Mouse (Mus musculus) midbrain, embryonic 13.5 days (tissue): ENCODE results near the gene Rps6ka1. TPM values are rescaled to one million over a fixed set of nuclear protein-coding genes. Genes with fewer than 3 reads are reported as not detected.
"Not testable (repeated sequence)": the region's sequence is repeated elsewhere in the genome, so short reads cannot be mapped to it uniquely, and the experiment has no call there.

Source experiments
- ATAC-seq: fragments of 200-750 bp; cut with Nextera tagmentation; 2 replicates; pipeline ENCODE4 v1.8.0; 2017; ENCODE audit warnings: mild to moderate bottlenecking, moderate TSS enrichment, moderate library complexity
- H3K27ac ChIP-seq: fragments of 300-500 bp; sonication (generic); 2 replicates; pipeline ENCODE4 v1.5.1; 2015; ENCODE audit warnings: inconsistent platforms, mild to moderate bottlenecking, moderate library complexity
- H3K27me3 ChIP-seq: fragments of 300-500 bp; sonication (generic); 2 replicates; pipeline ENCODE4 v1.6.1; 2015; ENCODE audit warnings: mild to moderate bottlenecking, inconsistent platforms
- H3K36me3 ChIP-seq: fragments of 300-500 bp; sonication (generic); 2 replicates; pipeline ENCODE4 v1.6.1; 2015; ENCODE audit warnings: mild to moderate bottlenecking, inconsistent platforms
- H3K4me1 ChIP-seq: fragments of 300-500 bp; sonication (generic); replicated peaks from 2 replicates; pipeline ENCODE4 v1.6.1; 2015; ENCODE audit warnings: inconsistent platforms
- H3K4me2 ChIP-seq: fragments of 300-500 bp; sonication (generic); replicated peaks from 2 replicates; pipeline ENCODE4 v1.6.1; 2015; ENCODE audit warnings: moderate library complexity, mild to moderate bottlenecking, inconsistent platforms
- H3K4me3 ChIP-seq: fragments of 300-500 bp; sonication (generic); replicated peaks from 2 replicates; pipeline ENCODE4 v1.5.1; 2015; ENCODE audit warnings: mild to moderate bottlenecking, inconsistent platforms
- H3K9ac ChIP-seq: fragments of 300-500 bp; sonication (generic); replicated peaks from 2 replicates; pipeline ENCODE4 v1.6.1; 2015; ENCODE audit warnings: mild to moderate bottlenecking, inconsistent platforms
- H3K9me3 ChIP-seq: fragments of 300-500 bp; sonication (generic); 2 replicates; pipeline ENCODE4 v1.6.1; 2016; ENCODE audit warnings: mild to moderate bottlenecking, inconsistent platforms
- WGBS: fragments of 180-500 bp; shearing (Covaris S2); methylation state at CpG from one replicate; pipeline ENCODE4 v1.1.7; 2015; 5-methylcytosine and 5-hydroxymethylcytosine counted together
- polyA plus RNA-seq: library from polyadenylated mRNA; unstranded; fragments of >200 nt; fragmentation: Nextera tagmentation; extraction: Ambion mirVana; gene quantifications from 2 replicates; pipeline ENCODE4 v1.2.1, GENCODE M21; 2015

Rps6ka1 gene
- polyA plus RNA-seq, 1 experiment from 2014 or later, result 19.2 TPM

DNA sequence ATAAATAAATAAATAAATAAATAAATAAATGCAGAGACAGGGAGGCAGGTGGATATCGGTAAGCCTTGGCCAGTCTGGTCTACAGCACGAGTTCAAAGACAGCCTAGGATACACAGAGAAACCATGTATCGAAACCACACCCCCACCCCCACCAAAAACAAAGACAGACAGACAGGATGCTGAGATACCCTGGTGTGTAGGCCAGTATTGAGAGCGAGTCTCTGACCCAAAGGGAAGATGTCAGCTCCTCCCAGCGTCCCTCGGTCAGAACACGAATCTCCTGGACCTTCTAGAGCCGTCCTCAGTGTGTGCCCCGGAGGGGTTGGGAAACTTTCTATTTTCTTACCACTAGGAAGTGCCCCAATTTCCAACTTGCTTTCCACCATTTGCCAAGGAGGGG, 42.5 kb downstream of the Rps6ka1 start:
- Histone ChIP-seq H3K4me1 (no peaks in the 10 kb centered on the region), H3K4me2 (no peak overlapping the region), H3K9ac (no peak overlapping the region), H3K4me3 (no peak overlapping the region), H3K36me3 (peaks cover 7% of the 10 kb centered on the region; the same call in 1 of the 2 replicates), H3K27me3 (no peaks in the 10 kb centered on the region), H3K9me3 (no peaks in the 10 kb centered on the region), H3K27ac (no peak overlapping the region)
- 87% methylated on average over 9 of the region's 9 CpGs for WGBS
- ATAC-seq, result no peak

DNA sequence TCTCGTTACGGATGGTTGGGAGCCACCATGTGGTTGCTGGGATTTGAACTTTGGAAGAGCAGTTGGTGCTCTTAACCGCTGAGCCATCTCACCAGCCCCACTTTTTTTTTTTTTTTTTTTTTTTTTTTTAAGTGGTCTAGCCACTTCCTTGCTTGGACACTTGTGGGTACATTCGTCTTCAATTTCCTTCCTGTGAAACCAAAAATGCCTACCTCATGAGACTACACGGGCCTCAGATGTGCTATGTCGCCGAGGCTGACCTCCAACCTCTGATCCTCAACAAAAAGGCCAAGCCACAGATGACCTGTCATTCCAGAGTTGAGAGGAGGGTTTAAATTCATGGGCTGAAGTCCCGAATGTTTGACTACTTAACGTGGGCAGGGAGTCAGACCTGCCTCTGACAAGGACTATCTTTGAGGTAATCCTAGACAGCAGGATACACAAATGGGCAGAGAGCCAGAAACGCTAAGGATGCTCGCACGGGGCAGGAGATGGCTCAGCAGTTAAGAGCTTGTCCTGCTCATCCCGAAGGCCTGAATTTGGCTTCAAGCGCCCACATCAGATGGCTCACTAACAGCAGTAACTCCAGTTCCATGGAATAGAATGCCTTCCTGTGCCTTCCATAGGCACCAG, 43.3 kb downstream of the Rps6ka1 start:
- Histone ChIP-seq H3K4me1 (no peaks in the 10 kb centered on the region), H3K9ac (no peak overlapping the region), H3K36me3 (0 out of 2 replicates have a peak, but pooled peaks cover 6% of the 10 kb centered on the region), H3K27me3 (no peaks in the 10 kb centered on the region), H3K27ac (no peak overlapping the region), H3K4me3 (no peak overlapping the region), H3K9me3 (no peaks in the 10 kb centered on the region), H3K4me2 (no peak overlapping the region)
- 82% methylated on average over 14 of the region's 14 CpGs for WGBS
- ATAC-seq, result no peak

DNA sequence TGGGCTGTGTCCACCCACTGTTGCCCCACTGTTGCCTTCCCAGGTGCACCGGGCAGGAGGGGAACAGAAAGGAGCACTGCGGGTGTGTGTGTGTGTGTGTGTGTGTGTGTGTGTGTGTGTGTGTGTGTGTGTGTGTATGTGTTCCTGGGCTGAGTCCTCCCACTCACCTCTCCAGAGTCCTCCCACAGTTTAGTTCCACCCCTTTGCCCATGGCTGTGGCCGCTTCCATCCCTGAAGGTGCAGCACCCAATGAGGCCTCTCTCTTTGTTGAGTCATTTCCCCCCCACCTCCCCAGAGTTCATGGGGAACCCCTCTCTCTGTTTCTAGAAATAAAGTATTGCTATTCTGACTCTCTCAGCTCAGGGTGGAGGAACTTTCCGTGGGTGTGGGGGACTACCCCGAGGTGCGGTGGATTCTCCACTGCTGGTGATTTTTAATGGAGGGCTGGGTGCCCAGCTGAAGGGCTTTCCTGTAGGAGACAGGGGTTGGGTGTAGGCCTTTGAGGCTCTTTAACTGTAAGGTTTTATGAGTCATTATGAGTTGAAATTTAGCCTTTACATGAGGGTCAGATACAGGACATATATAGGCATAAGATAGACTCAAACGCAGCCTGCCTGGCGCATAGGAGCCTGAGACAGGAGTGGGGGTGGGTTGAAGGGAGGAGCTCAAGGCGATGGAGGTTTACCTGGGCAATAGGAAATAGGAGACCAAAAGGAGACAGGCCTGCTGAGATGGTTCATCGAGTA, 44.4 kb downstream of the Rps6ka1 start:
- no peak for ATAC-seq
- H3K4me2 ChIP-seq, result no peak overlapping the region
- H3K4me1 ChIP-seq, result no peaks in the 10 kb centered on the region
- 94% methylated on average over 10 of the region's 10 CpGs for WGBS
- no peaks in the 10 kb centered on the region for H3K9me3 ChIP-seq
- no peak overlapping the region for H3K4me3 ChIP-seq
- H3K36me3 ChIP-seq, result 0 out of 2 replicates have a peak, but pooled peaks cover 6% of the 10 kb centered on the region
- H3K27me3 ChIP-seq, result no peaks in the 10 kb centered on the region
- no peak overlapping the region for H3K9ac ChIP-seq
- no peak overlapping the region for H3K27ac ChIP-seq

- not testable (repeated sequence) for H3K36me3 ChIP-seq, H3K27me3 ChIP-seq, H3K4me1 ChIP-seq, H3K9me3 ChIP-seq, H3K4me2 ChIP-seq, H3K4me3 ChIP-seq, ATAC-seq, H3K27ac ChIP-seq, H3K9ac ChIP-seq
- 96% methylated on average over 6 of the region's 7 CpGs for WGBS
Observed at GRCm38 (mm10) chr4:133841756-133842483, 45.7 kb downstream of the Rps6ka1 start.

DNA sequence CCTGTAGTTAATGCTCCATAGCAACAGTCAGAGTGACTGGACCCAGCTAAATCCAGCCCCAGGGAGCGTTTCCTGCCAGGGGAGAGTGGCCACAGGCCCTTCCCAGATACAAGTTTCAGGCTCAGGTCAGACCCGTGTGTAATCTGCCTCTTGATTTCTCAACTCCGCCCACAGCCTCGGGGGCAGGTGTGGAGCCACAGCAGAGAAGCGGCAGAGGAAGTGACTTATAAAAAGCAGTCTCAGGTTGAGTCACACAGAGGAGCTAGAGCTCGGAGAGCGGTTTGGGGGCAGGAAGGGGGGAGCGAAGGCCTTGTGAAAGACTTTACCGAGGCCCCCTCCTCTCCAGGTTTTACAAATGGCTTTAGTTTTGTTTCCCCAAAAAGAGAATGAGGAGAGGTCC, 46.6 kb downstream of the Rps6ka1 start:
- H3K9me3 ChIP-seq, result no peaks in the 10 kb centered on the region
- no peaks in the 10 kb centered on the region for H3K27me3 ChIP-seq
- H3K4me1 ChIP-seq, result no peaks in the 10 kb centered on the region
- 44% methylated on average over 9 of the region's 9 CpGs for WGBS
- H3K9ac ChIP-seq, result no peak overlapping the region
- no peak overlapping the region for H3K27ac ChIP-seq
- ATAC-seq, result no peak
- H3K36me3 ChIP-seq, result no peaks in the 10 kb centered on the region
- no peak overlapping the region for H3K4me2 ChIP-seq
- H3K4me3 ChIP-seq, result no peak overlapping the region

DNA sequence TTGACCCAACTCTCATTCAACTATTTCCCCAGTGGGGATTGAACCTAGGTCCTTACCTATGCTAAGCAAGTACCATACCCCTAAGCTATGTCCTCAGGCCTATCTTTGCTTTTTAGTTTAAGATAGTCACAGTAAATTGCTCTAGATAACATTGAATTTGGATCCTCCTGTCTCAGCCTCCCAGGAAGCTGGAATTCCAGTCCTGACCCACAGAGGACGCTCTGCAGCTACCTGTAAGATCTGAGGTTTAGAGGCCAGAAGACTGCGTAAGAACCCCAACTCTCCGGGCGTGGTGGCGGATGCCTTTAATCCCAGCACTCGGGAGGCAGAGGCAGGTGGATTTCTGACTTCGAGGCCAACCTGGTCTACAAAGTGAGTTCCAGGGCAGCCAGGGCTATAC, 47.1 kb downstream of the Rps6ka1 start:
- Histone ChIP-seq H3K4me3 (no peak overlapping the region), H3K36me3 (no peaks in the 10 kb centered on the region), H3K4me2 (no peak overlapping the region), H3K27ac (no peak overlapping the region), H3K4me1 (no peaks in the 10 kb centered on the region), H3K9me3 (no peaks in the 10 kb centered on the region), H3K9ac (no peak overlapping the region), H3K27me3 (no peaks in the 10 kb centered on the region)
- 94% methylated on average over 7 of the region's 7 CpGs for WGBS
- ATAC-seq, result no peak

- Histone ChIP-seq H3K36me3 (no peaks in the 10 kb centered on the region), H3K27ac (no peak overlapping the region), H3K27me3 (no peaks in the 10 kb centered on the region), H3K4me2 (no peak overlapping the region), H3K9me3 (no peaks in the 10 kb centered on the region), H3K4me1 (no peaks in the 10 kb centered on the region), H3K4me3 (no peak overlapping the region), H3K9ac (no peak overlapping the region)
- WGBS, result 68% methylated on average over 4 of the region's 4 CpGs
- ATAC-seq, result no peak
Observed at GRCm38 (mm10) chr4:133839385-133839826, 48.2 kb downstream of the Rps6ka1 start.

DNA sequence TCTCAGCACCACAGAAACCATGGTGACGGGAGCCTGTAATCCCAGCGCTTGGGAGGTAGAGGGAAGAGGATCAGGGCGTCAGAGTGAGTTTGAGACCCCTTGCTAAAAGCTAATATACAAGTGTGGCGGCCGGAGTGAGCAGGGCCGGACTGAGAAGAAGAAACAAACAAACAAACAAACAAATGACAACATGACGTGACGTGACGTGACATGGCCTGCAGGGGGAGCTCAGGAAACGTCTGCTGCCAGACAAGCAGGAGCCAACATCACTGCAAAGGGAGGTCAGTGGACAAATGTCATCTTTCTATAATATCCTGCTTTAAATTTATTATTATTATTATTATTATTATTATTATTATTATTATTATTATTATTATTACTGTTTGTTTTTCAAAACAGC, 51.0 kb downstream of the Rps6ka1 start:
- Histone ChIP-seq H3K4me1 (no peaks in the 10 kb centered on the region), H3K36me3 (no peaks in the 10 kb centered on the region), H3K4me2 (no peak overlapping the region), H3K4me3 (no peak overlapping the region), H3K9ac (no peak overlapping the region), H3K9me3 (no peaks in the 10 kb centered on the region), H3K27me3 (no peaks in the 10 kb centered on the region), H3K27ac (no peak overlapping the region)
- ATAC-seq, result 0 out of 2 replicates have a peak, but pooled peaks have one; percentile 11
- WGBS, result 52% methylated on average over 10 of the region's 10 CpGs

DNA sequence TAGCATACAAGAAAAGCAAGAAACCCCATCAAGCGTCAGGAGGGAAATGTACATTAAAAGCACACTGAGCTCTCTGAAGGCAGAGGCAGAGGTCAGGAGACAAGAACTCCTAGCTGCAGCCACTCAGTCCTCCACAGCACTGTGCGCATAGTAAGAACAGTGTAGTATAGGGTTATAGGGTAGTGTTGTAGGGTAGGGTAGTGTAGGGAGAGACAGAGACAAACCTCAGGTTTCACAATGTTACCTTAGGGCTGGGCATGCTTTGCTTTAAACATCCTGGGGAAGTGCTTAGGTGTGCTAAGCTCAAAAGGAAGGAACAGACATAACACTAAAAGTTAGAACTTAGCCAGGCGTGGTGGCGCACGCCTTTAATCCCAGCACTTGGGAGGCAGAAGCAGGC, 52.4 kb downstream of the Rps6ka1 start:
- Histone ChIP-seq H3K27ac (no peak overlapping the region), H3K4me1 (no peaks in the 10 kb centered on the region), H3K9me3 (no peaks in the 10 kb centered on the region), H3K27me3 (no peaks in the 10 kb centered on the region), H3K9ac (no peak overlapping the region), H3K4me2 (no peak overlapping the region), H3K4me3 (no peak overlapping the region), H3K36me3 (no peaks in the 10 kb centered on the region)
- whole genome bisulfite sequencing, result 91% methylated on average over 5 of the region's 5 CpGs
- ATAC-seq, result no peak

DNA sequence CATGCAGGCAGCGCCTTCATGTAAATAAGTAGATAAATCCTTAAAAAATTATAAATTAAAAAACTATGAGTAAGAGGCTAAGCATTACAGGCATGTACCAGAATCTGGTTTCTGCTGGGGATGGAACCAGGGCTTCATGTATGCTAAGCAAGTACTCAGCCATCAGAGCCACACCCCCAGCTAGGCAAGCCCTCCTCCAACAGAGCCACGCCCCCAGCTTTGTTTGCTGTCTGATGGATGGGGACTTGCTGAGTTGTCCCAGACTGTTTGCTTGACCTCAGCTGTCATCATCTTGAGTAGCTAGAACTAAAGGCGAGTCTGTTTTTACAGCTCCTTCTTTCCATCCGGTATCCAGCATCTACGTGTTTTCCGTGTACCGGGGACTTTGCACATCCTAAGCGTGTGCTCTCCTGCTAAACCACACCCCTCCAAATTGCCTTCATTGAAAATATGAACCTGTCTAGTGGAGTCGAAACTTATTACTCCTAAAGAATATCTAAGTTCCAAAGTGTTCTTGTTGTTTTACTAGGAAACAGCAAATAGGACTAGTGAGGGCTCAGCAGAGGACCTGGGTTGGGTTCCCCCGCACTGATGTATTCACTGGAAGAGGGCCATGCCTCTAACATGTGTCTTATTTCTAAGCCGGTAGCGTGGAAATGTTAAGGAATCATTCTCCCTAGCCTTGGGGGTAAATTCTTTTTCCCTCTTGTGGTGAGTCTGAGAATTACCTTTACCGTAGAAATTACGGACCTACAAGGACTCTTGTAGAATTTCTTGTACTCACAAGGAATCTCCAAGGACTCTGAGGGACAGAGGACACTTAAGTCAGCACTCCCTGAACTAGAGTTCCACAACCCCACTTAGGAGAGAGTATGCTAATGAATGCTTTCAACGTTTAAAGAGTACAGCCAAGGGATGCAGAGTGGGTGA, 54.4 kb downstream of the Rps6ka1 start:
- 78% methylated on average over 15 of the region's 15 CpGs for WGBS
- Histone ChIP-seq H3K9me3 (no peaks in the 10 kb centered on the region), H3K36me3 (no peaks in the 10 kb centered on the region), H3K27me3 (0 out of 2 replicates have a peak, but pooled peaks cover 4% of the 10 kb centered on the region), H3K27ac (no peak overlapping the region), H3K9ac (no peak overlapping the region), H3K4me2 (no peak overlapping the region), H3K4me1 (peaks cover 14% of the 10 kb centered on the region), H3K4me3 (no peak overlapping the region)
- ATAC-seq, result no peak

- Histone ChIP-seq H3K27me3 (peaks cover 10% of the 10 kb centered on the region; the same call in 1 of the 2 replicates), H3K4me3 (no peak overlapping the region), H3K27ac (no peak overlapping the region), H3K9me3 (no peaks in the 10 kb centered on the region), H3K4me2 (no peak overlapping the region), H3K9ac (no peak overlapping the region), H3K4me1 (peaks cover 21% of the 10 kb centered on the region), H3K36me3 (no peaks in the 10 kb centered on the region)
- WGBS, result 100% methylated on average over 1 of the region's 1 CpGs
- no peak for ATAC-seq
Observed at GRCm38 (mm10) chr4:133830453-133830852, 57.1 kb downstream of the Rps6ka1 start.
